Mouse (Mus musculus) small intestine, adult 2 months (tissue): ENCODE results near the gene 9130213A22Rik.

Experiments
- CTCF ChIP-seq: fragments of 200-500 bp; IDR thresholded peaks from 2 replicates; pipeline ENCODE4 v1.5.1; 2012; ENCODE audit warnings: low read depth, mild to moderate bottlenecking, control low read depth, inconsistent platforms, low read length, moderate library complexity, mixed read lengths; ENCODE audit not compliant: insufficient replicate concordance, insufficient read length; ENCODE audit errors: extremely low read depth
- POLR2A ChIP-seq: fragments of 200-500 bp; IDR thresholded peaks from 2 replicates; pipeline ENCODE4 v1.6.1; 2012; ENCODE audit warnings: low read depth, mild to moderate bottlenecking, control low read depth, inconsistent platforms, low read length, moderate library complexity

- TF ChIP-seq CTCF = no peak
- TF ChIP-seq POLR2A = peak; percentile 85
Measured at GRCm38 (mm10) chr11:69070590-69071222, 51.7 kb downstream of the 9130213A22Rik start, which contains the start of gene Tmem107.
